ENCODE assay signal across 8 mouse cellular contexts in genomic region chr10:80937646-80938045, GRCm38 (mm10). TPM values are rescaled to one million over a fixed set of nuclear protein-coding genes. Genes with fewer than 3 reads are reported as not detected.
DNase-seq lines count a peak whose midpoint lies in the region; ATAC-seq and TF ChIP-seq lines count a peak whose summit lies in the region.

No protein-coding gene starts in this region.

- H3K36me3 ChIP-seq in midbrain, embryonic 14.5 days (ENCODE audit: control insufficient read depth, insufficient read depth, low read length), result no peaks in the 10 kb centered on the region
- H3K36me3 ChIP-seq in midbrain, postnatal 0 days (ENCODE audit: insufficient read depth, low read length), result no peaks in the 10 kb centered on the region
- H3K36me3 ChIP-seq in embryonic facial prominence, embryonic 14.5 days (ENCODE audit: control insufficient read depth, insufficient read depth, low read length), result no peaks in the 10 kb centered on the region
- no peaks in the 10 kb centered on the region for H3K36me3 ChIP-seq in lung, embryonic 16.5 days (ENCODE audit: control insufficient read depth, insufficient read depth, low read length)

- no peak overlapping the region for H3K27ac ChIP-seq in midbrain, embryonic 14.5 days (replicated peaks; ENCODE audit: low read depth, low read length)
- H3K27ac ChIP-seq in midbrain, postnatal 0 days (ENCODE audit: low read depth, low read length), result no peak overlapping the region
- peak overlapping the region; percentile 83 for H3K27ac ChIP-seq in embryonic facial prominence, embryonic 14.5 days (replicated peaks; ENCODE audit: low read depth, low read length)
- peak overlapping the region; percentile 87 for H3K27ac ChIP-seq in lung, embryonic 16.5 days (ENCODE audit: low read length)

- H3K4me2 ChIP-seq in midbrain, embryonic 14.5 days (ENCODE audit: low read length), result no peak overlapping the region
- H3K4me2 ChIP-seq in midbrain, postnatal 0 days (ENCODE audit: low read depth, low read length, poor library complexity, severe bottlenecking), result no peak overlapping the region
- peak overlapping the region; percentile 31 for H3K4me2 ChIP-seq in embryonic facial prominence, embryonic 14.5 days (ENCODE audit: low read depth, low read length)
- H3K4me2 ChIP-seq in lung, embryonic 16.5 days (ENCODE audit: low read depth, low read length), result peak overlapping the region; percentile 35

- H3K9ac ChIP-seq in midbrain, embryonic 14.5 days (replicated peaks; ENCODE audit: low read length), result no peak overlapping the region
- H3K9ac ChIP-seq in midbrain, postnatal 0 days (replicated peaks; ENCODE audit: low read length, poor library complexity, severe bottlenecking), result no peak overlapping the region
- H3K9ac ChIP-seq in embryonic facial prominence, embryonic 14.5 days (ENCODE audit: low read depth, low read length), result 0 out of 2 replicates have a peak overlapping the region, but pooled peaks have one; percentile 0
- H3K9ac ChIP-seq in lung, embryonic 16.5 days (ENCODE audit: low read length), result peak overlapping the region; percentile 48

- no peak for ATAC-seq in midbrain, embryonic 14.5 days (ENCODE audit: low FRiP score, low TSS enrichment)
- no peak for ATAC-seq in midbrain, postnatal 0 days (ENCODE audit: low FRiP score)
- peak; percentile 31; the same call in 1 of the 2 replicates for ATAC-seq in embryonic facial prominence, embryonic 14.5 days (ENCODE audit: low read depth)
- ATAC-seq in lung, embryonic 16.5 days (ENCODE audit: low read depth), result peak; percentile 39
- ATAC-seq in granulocyte monocyte progenitor cell, adult 5-6 weeks (replicated peaks; ENCODE audit: poor library complexity, severe bottlenecking), result no peak

- no peak overlapping the region for H3K4me3 ChIP-seq in midbrain, embryonic 14.5 days (replicated peaks; ENCODE audit: low read depth, low read length)
- H3K4me3 ChIP-seq in midbrain, postnatal 0 days (ENCODE audit: low read depth, low read length), result no peak overlapping the region
- no peak overlapping the region for H3K4me3 ChIP-seq in embryonic facial prominence, embryonic 14.5 days (ENCODE audit: low read depth, low read length)
- H3K4me3 ChIP-seq in lung, embryonic 16.5 days (ENCODE audit: low read length), result no peak overlapping the region

- DNase-seq in midbrain, embryonic 14.5 days, result peak; percentile 32
- no peak for DNase-seq in midbrain, postnatal 0 days (ENCODE audit: low spot score)
- DNase-seq in embryonic facial prominence, embryonic 14.5 days (ENCODE audit: low spot score), result peak; percentile 87
- peak; percentile 61 for DNase-seq in induced T-regulatory cell, adult 2 months (ENCODE audit: low read depth)
- no peak for DNase-seq in layer of hippocampus, adult 18-20 months (ENCODE audit: low spot score in 2 of 2)
- DNase-seq in layer of hippocampus, adult 11-12 months (ENCODE audit: low spot score), result no peak

- no peak for TF ChIP-seq CTCF in midbrain, postnatal 0 days (IDR thresholded peaks at IDR 0.05)

- peaks cover 43% of the 10 kb centered on the region for H3K27me3 ChIP-seq in midbrain, embryonic 14.5 days (ENCODE audit: control insufficient read depth, insufficient read depth, low read length)
- H3K27me3 ChIP-seq in midbrain, postnatal 0 days (ENCODE audit: insufficient read depth, low read length), result peaks cover 41% of the 10 kb centered on the region
- peaks cover 4% of the 10 kb centered on the region; the same call in 1 of the 2 replicates for H3K27me3 ChIP-seq in embryonic facial prominence, embryonic 14.5 days (replicated peaks; ENCODE audit: control insufficient read depth, insufficient read depth, low read length)
- H3K27me3 ChIP-seq in lung, embryonic 16.5 days (ENCODE audit: control insufficient read depth, insufficient read depth, low read depth, low read length), result no peaks in the 10 kb centered on the region; the same call in 1 of the 2 replicates

- 37% methylated on average over 8 of the region's 8 CpGs for WGBS in midbrain, embryonic 14.5 days
- 27% methylated on average over 8 of the region's 8 CpGs for WGBS in midbrain, postnatal 0 days
- 14% methylated on average over 6 of the region's 8 CpGs for WGBS in embryonic facial prominence, embryonic 14.5 days
- 19% methylated on average over 8 of the region's 8 CpGs for WGBS in lung, embryonic 16.5 days

- H3K9me3 ChIP-seq in midbrain, embryonic 14.5 days (ENCODE audit: control insufficient read depth, low read length), result no peaks in the 10 kb centered on the region
- no peaks in the 10 kb centered on the region for H3K9me3 ChIP-seq in midbrain, postnatal 0 days (ENCODE audit: low read length)
- no peaks in the 10 kb centered on the region for H3K9me3 ChIP-seq in embryonic facial prominence, embryonic 14.5 days (ENCODE audit: control insufficient read depth, low read length)
- H3K9me3 ChIP-seq in lung, embryonic 16.5 days (ENCODE audit: control insufficient read depth, low read length), result no peaks in the 10 kb centered on the region

- peaks cover 42% of the 10 kb centered on the region for H3K4me1 ChIP-seq in midbrain, embryonic 14.5 days (ENCODE audit: control insufficient read depth, insufficient read depth, low read length)
- H3K4me1 ChIP-seq in midbrain, postnatal 0 days (ENCODE audit: insufficient read depth, low read length), result peaks cover 17% of the 10 kb centered on the region
- peaks cover 79% of the 10 kb centered on the region for H3K4me1 ChIP-seq in embryonic facial prominence, embryonic 14.5 days (ENCODE audit: control insufficient read depth, insufficient read depth, low read length)
- peaks cover 76% of the 10 kb centered on the region for H3K4me1 ChIP-seq in lung, embryonic 16.5 days (replicated peaks; ENCODE audit: control insufficient read depth, insufficient read depth, low read length)

RNA-seq across cellular contexts. Expression of gene Gadd45b, which starts 7.8 kb away (rescaled TPM):
- 4.3 and 8.0 TPM in 2 replicates for polyA plus RNA-seq in midbrain, embryonic 14.5 days (2014; fragmentation: Nextera tagmentation; extraction: Ambion mirVana)
- total RNA-seq in midbrain, postnatal 0 days (2014; rRNA removed), result 3.5 and 7.3 TPM in 2 replicates
- polyA plus RNA-seq in midbrain, postnatal 0 days (2015; fragmentation: Nextera tagmentation; extraction: Ambion mirVana), result 5.0 and 6.4 TPM in 2 replicates
- 35.5 and 39.9 TPM in 2 replicates for polyA plus RNA-seq in embryonic facial prominence, embryonic 14.5 days (2014; fragmentation: Nextera tagmentation; extraction: Ambion mirVana)
- 57.3 and 63.6 TPM in 2 replicates for polyA plus RNA-seq in lung, embryonic 16.5 days (2015; fragmentation: Nextera tagmentation; extraction: Ambion mirVana)
- 10 to 100 TPM; 24.9 to 28.1 TPM for total RNA-seq in layer of hippocampus, adult 18-20 months (2021)
- 20.1 and 21.5 TPM in 2 replicates for total RNA-seq in granulocyte monocyte progenitor cell, adult 5-6 weeks (2014; fragmentation: Nextera tagmentation)
- total RNA-seq in granulocyte monocyte progenitor cell, adult 5-6 weeks (2017), result 25.6 and 27.6 TPM in 2 replicates

RNA-seq across cellular contexts. Expression of gene Lmnb2, which starts 19.6 kb away (rescaled TPM):
- 13.9 and 20.0 TPM in 2 replicates for polyA plus RNA-seq in midbrain, embryonic 14.5 days (2014; fragmentation: Nextera tagmentation; extraction: Ambion mirVana)
- total RNA-seq in midbrain, postnatal 0 days (2014; rRNA removed), result 40.2 and 47.3 TPM in 2 replicates
- 22.6 and 22.7 TPM in 2 replicates for polyA plus RNA-seq in midbrain, postnatal 0 days (2015; fragmentation: Nextera tagmentation; extraction: Ambion mirVana)
- polyA plus RNA-seq in embryonic facial prominence, embryonic 14.5 days (2014; fragmentation: Nextera tagmentation; extraction: Ambion mirVana), result 21.6 and 22.9 TPM in 2 replicates
- polyA plus RNA-seq in lung, embryonic 16.5 days (2015; fragmentation: Nextera tagmentation; extraction: Ambion mirVana), result 52.6 and 52.7 TPM in 2 replicates
- 10 to 100 TPM; 19.5 to 22.3 TPM for total RNA-seq in layer of hippocampus, adult 18-20 months (2021)
- 24.9 and 35.1 TPM in 2 replicates for total RNA-seq in granulocyte monocyte progenitor cell, adult 5-6 weeks (2014; fragmentation: Nextera tagmentation)
- total RNA-seq in granulocyte monocyte progenitor cell, adult 5-6 weeks (2017), result 56.2 and 62.8 TPM in 2 replicates

RNA-seq across cellular contexts. Expression of gene Timm13, which starts 36.9 kb away (rescaled TPM):
- 331 and 393 TPM in 2 replicates for polyA plus RNA-seq in midbrain, embryonic 14.5 days (2014; fragmentation: Nextera tagmentation; extraction: Ambion mirVana)
- 153 and 267 TPM in 2 replicates for total RNA-seq in midbrain, postnatal 0 days (2014; rRNA removed)
- polyA plus RNA-seq in midbrain, postnatal 0 days (2015; fragmentation: Nextera tagmentation; extraction: Ambion mirVana), result 362 and 384 TPM in 2 replicates
- polyA plus RNA-seq in embryonic facial prominence, embryonic 14.5 days (2014; fragmentation: Nextera tagmentation; extraction: Ambion mirVana), result 325 and 348 TPM in 2 replicates
- 284 and 297 TPM in 2 replicates for polyA plus RNA-seq in lung, embryonic 16.5 days (2015; fragmentation: Nextera tagmentation; extraction: Ambion mirVana)
- total RNA-seq in layer of hippocampus, adult 18-20 months (2021), result 100 to 1,000 TPM; 136 to 144 TPM
- 145 and 158 TPM in 2 replicates for total RNA-seq in granulocyte monocyte progenitor cell, adult 5-6 weeks (2014; fragmentation: Nextera tagmentation)
- total RNA-seq in granulocyte monocyte progenitor cell, adult 5-6 weeks (2017), result 38.2 and 50.4 TPM in 2 replicates

Comparison
In these comparisons a context has a peak if more than half of its experiments do, and no peak if none do; other contexts are left out.
1. DNase-seq: peak in midbrain, embryonic 14.5 days (single experiment), embryonic facial prominence, embryonic 14.5 days (single experiment) and induced T-regulatory cell, adult 2 months (single experiment); none in midbrain, postnatal 0 days (single experiment), layer of hippocampus, adult 18-20 months (0 of 2) and layer of hippocampus, adult 11-12 months (single experiment).
2. ATAC-seq: peak in embryonic facial prominence, embryonic 14.5 days (single experiment) and lung, embryonic 16.5 days (single experiment); none in midbrain, embryonic 14.5 days (single experiment), midbrain, postnatal 0 days (single experiment) and granulocyte monocyte progenitor cell, adult 5-6 weeks (single experiment).
3. H3K27ac ChIP-seq: peak in embryonic facial prominence, embryonic 14.5 days (single experiment) and lung, embryonic 16.5 days (single experiment); none in midbrain, embryonic 14.5 days (single experiment) and midbrain, postnatal 0 days (single experiment).
4. H3K4me2 ChIP-seq: peak in embryonic facial prominence, embryonic 14.5 days (single experiment) and lung, embryonic 16.5 days (single experiment); none in midbrain, embryonic 14.5 days (single experiment) and midbrain, postnatal 0 days (single experiment).
5. H3K9ac ChIP-seq: peak in embryonic facial prominence, embryonic 14.5 days (single experiment) and lung, embryonic 16.5 days (single experiment); none in midbrain, embryonic 14.5 days (single experiment) and midbrain, postnatal 0 days (single experiment).